Mouse (Mus musculus) hindbrain, embryonic 16.5 days (tissue): Measurements from ENCODE around the gene Lrrc4. TPM values are rescaled to one million over a fixed set of nuclear protein-coding genes. Genes with fewer than 3 reads are reported as not detected.

Source experiments
- ATAC-seq: fragments of 200-750 bp; cut with Nextera tagmentation; 2 replicates; pipeline ENCODE4 v1.8.0; 2017; ENCODE audit warnings: moderate TSS enrichment, moderate library complexity
- H3K27ac ChIP-seq: fragments of 300-500 bp; sonication (generic); 2 replicates; pipeline ENCODE4 v1.5.1; 2014; ENCODE audit warnings: low read depth, mild to moderate bottlenecking, control low read depth, low read length, moderate library complexity
- H3K27me3 ChIP-seq: fragments of 300-500 bp; sonication (generic); replicated peaks from 2 replicates; pipeline ENCODE4 v1.6.1; 2014; ENCODE audit warnings: low read length; ENCODE audit not compliant: control insufficient read depth, insufficient read depth
- H3K36me3 ChIP-seq: fragments of 300-500 bp; sonication (generic); 2 replicates; pipeline ENCODE4 v1.6.1; 2014; ENCODE audit warnings: mild to moderate bottlenecking, low read length, moderate library complexity, mixed read lengths; ENCODE audit not compliant: control insufficient read depth, insufficient read depth
- H3K4me1 ChIP-seq: fragments of 300-500 bp; sonication (generic); 2 replicates; pipeline ENCODE4 v1.6.1; 2014; ENCODE audit warnings: low read depth, low read length; ENCODE audit not compliant: control insufficient read depth, insufficient read depth
- H3K4me2 ChIP-seq: fragments of 300-500 bp; sonication (generic); 2 replicates; pipeline ENCODE4 v1.6.1; 2014; ENCODE audit warnings: mild to moderate bottlenecking, low read length, control low read depth, moderate library complexity
- H3K4me3 ChIP-seq: fragments of 300-500 bp; sonication (generic); 2 replicates; pipeline ENCODE4 v1.5.1; 2014; ENCODE audit warnings: mild to moderate bottlenecking, low read length, control low read depth, moderate library complexity
- H3K9ac ChIP-seq: fragments of 300-500 bp; sonication (generic); 2 replicates; pipeline ENCODE4 v1.6.1; 2014; ENCODE audit warnings: low read depth, mild to moderate bottlenecking, control low read depth, low read length, moderate library complexity
- H3K9me3 ChIP-seq: fragments of 300-500 bp; sonication (generic); 2 replicates; pipeline ENCODE4 v1.6.1; 2014; ENCODE audit warnings: mild to moderate bottlenecking, low read length, moderate library complexity; ENCODE audit not compliant: control insufficient read depth
- WGBS: fragments of 180-500 bp; shearing (Covaris S2); extraction: QIAGEN DNeasy Blood & Tissue Kit; methylation state at CpG from one replicate; pipeline ENCODE4 v1.1.7; 2014; 5-methylcytosine and 5-hydroxymethylcytosine counted together
- polyA plus RNA-seq: library from polyadenylated mRNA; unstranded; fragments of >200 nt; fragmentation: Nextera tagmentation; extraction: Ambion mirVana; gene quantifications from 2 replicates; pipeline ENCODE4 v1.2.1, GENCODE M21; 2015

Lrrc4 gene
- polyA plus RNA-seq, 1 experiment from 2014 or later: 7.2 TPM

DNA sequence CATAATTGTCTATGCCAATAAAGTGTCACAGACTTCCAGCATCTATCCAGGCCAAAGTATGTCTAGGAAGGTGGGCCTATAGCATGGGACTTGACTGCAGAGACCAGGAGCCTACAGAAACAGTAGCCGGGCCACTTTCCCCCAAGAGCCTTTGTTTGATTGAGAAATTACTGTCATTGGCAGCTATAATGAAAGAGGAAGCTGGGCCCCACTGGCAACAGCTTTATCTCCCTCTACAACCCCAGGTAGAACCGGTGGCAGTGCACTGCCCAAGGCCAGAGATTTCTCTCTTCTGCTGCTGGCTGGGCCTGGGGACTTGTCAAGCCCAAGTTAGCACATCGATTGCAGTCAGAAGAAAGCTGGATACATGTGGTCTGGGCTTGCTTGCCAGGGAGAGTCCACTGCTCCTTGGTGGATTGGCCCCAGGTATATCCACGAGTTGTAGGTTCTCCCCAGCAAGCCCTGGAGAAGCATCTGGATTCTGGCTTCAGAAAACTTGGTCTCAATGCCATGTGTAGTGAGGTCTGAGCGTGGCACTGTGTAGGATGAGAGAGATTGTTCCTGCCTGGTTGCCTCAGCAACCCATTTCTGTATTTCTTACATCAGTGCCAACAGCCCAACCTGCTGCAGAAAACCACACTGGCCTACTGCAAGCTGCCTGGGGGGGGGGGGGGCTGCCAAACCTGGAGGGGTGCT is 40.3 kb upstream of the Lrrc4 start:
- peaks cover 16% of the 10 kb centered on the region for H3K4me1 ChIP-seq
- no peaks in the 10 kb centered on the region for H3K36me3 ChIP-seq
- no peaks in the 10 kb centered on the region for H3K27me3 ChIP-seq
- H3K9ac ChIP-seq: no peak overlapping the region
- 69% methylated on average over 5 of the region's 5 CpGs for WGBS
- no peak overlapping the region for H3K4me3 ChIP-seq
- H3K27ac ChIP-seq: no peak overlapping the region
- no peak overlapping the region for H3K4me2 ChIP-seq
- no peaks in the 10 kb centered on the region for H3K9me3 ChIP-seq
- ATAC-seq: no peak

DNA sequence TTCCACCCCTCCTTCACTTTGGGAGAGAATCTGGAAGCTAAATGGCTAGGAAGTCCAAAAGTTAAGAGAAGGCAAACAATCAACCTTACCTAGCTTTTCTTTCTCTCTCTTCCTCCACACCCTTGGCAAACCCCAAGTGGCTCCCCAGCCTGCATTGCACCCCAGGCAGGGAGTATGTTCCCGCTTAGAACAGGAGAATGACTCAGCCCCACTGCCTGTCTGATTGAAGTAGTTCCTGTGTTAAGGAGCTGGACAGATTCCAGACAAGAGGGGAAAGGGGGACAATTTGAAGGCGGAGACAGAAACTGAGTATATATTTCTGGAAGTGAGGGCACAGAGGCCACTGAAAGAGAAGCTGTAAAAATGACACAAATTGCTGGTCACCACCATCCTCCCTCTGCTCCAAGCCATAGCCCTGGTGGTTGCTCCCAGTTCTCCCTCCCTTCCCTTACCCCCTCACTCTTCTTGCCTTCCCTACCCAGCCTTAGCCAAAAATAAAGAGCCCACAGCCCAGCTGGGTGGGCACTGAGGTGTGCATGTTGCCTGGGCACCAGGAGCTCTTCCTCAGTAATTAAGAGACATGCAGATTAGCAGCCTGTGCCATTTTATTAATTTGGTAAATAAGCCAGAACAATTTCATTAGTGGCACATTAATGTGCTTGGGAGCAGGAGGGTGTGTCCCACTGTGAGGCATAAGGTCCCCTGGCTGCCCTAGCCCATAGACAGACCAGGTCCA is 36.1 kb upstream of the Lrrc4 start:
- ATAC-seq: peak; percentile 22; the same call in 1 of the 2 replicates
- no peaks in the 10 kb centered on the region for H3K27me3 ChIP-seq
- 60% methylated on average over 2 of the region's 2 CpGs for WGBS

DNA sequence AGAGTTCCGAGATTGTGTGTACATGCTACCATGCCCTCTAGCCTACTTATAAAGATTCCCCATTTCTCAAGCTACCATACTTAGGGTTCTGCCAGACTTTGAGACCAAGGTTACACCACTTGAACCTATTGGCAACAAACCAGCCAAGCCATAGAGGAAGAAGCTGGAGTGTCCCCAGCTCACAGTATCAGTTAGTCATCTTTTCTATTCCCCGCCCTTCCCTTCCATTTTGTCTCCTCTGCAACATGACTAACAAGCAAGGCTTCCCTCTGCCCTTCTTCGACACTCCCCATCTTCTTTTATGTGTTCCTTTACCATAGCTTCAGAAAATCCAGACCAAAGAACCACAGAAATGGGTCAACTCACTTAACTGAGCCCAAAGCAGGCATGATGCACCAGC is 34.7 kb upstream of the Lrrc4 start:
- H3K27me3 ChIP-seq: no peaks in the 10 kb centered on the region
- no peaks in the 10 kb centered on the region for H3K36me3 ChIP-seq
- no peak for ATAC-seq
- 98% methylated on average over 3 of the region's 3 CpGs for WGBS
- no peak overlapping the region for H3K4me2 ChIP-seq
- H3K4me1 ChIP-seq: peaks cover 17% of the 10 kb centered on the region
- H3K9me3 ChIP-seq: no peaks in the 10 kb centered on the region
- no peak overlapping the region for H3K4me3 ChIP-seq
- no peak overlapping the region for H3K27ac ChIP-seq
- no peak overlapping the region for H3K9ac ChIP-seq

More for the DNA sequence above, 36.1 kb upstream of the Lrrc4 start:
- H3K9me3 ChIP-seq: no peaks in the 10 kb centered on the region
- no peaks in the 10 kb centered on the region for H3K36me3 ChIP-seq
- H3K4me2 ChIP-seq: no peak overlapping the region
- peaks cover 17% of the 10 kb centered on the region for H3K4me1 ChIP-seq
- no peak overlapping the region for H3K27ac ChIP-seq
- H3K9ac ChIP-seq: no peak overlapping the region; the same call in 1 of the 2 replicates
- H3K4me3 ChIP-seq: no peak overlapping the region

DNA sequence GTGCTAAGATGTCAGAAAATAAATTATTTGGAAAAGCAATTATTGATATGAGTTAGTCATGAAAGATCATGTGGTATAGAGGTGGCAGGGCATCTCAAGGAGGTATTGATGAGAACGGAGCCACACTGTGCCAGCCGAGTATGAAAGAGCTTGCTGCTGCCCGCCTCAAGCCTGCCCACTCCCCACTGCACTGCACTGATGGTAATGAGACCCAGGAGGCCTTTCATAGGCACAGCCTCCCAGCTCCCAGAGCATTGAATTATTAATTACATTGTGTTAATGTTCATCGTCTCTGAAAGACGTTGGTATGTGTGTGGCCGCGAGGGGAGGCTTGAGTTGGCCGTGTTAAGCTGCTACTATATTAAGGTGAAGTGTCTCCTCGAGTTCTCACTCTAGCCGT is 33.6 kb upstream of the Lrrc4 start:
- 27% methylated on average over 10 of the region's 10 CpGs for WGBS
- peak; percentile 74 for ATAC-seq
- peak overlapping the region; percentile 55 for H3K27ac ChIP-seq
- no peak overlapping the region for H3K4me2 ChIP-seq
- peaks cover 17% of the 10 kb centered on the region for H3K4me1 ChIP-seq
- H3K9ac ChIP-seq: peak overlapping the region; percentile 2; the same call in 1 of the 2 replicates
- H3K4me3 ChIP-seq: no peak overlapping the region
- H3K27me3 ChIP-seq: no peaks in the 10 kb centered on the region
- no peaks in the 10 kb centered on the region for H3K36me3 ChIP-seq
- no peaks in the 10 kb centered on the region for H3K9me3 ChIP-seq

DNA sequence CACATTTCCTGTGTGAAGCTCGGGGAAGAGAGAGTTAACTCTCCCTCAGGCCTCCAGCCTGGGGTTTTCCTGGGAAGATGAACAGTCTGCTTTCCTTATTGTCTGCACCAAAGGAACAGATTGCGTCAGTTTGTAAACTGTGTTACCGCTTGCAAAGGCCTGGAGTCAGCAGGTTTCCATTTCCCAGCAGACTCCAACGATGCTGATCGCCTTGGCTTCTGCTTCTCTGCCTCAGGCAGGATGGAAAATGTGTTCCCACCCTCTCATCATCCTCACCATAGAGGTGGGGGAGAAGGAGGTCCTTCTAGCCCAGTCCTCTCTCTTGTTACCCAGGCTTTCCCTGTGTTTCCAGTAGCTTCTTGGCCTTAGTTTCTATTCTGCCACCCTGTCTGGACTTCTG is 33.1 kb upstream of the Lrrc4 start:
- no peak overlapping the region for H3K4me3 ChIP-seq
- 10% methylated on average over 5 of the region's 5 CpGs for WGBS
- peak overlapping the region; percentile 2; the same call in 1 of the 2 replicates for H3K9ac ChIP-seq
- H3K9me3 ChIP-seq: no peaks in the 10 kb centered on the region
- ATAC-seq: peak; percentile 65
- H3K4me2 ChIP-seq: no peak overlapping the region
- peaks cover 17% of the 10 kb centered on the region for H3K4me1 ChIP-seq
- peak overlapping the region; percentile 55 for H3K27ac ChIP-seq
- H3K36me3 ChIP-seq: no peaks in the 10 kb centered on the region
- H3K27me3 ChIP-seq: no peaks in the 10 kb centered on the region

DNA sequence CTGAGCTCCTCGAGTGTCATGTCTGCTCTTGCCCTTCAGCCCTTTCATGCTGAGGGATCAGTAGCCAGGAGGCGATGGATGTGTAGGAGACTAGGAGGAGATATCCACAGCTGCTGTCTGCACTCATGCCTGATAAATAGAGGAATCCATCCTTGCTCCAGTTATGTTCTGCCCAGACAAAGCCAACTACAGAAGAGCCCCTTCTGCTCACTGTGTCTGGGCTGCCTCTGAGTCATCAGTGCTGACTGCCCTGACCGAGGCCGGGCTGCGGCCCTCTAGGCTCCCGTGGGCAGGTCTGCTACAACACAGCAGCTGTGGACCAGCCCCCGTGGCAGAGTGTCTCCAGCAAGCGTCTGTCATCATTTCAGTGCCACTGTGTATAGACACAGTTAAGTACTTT is 30.8 kb upstream of the Lrrc4 start:
- no peaks in the 10 kb centered on the region for H3K36me3 ChIP-seq
- H3K9ac ChIP-seq: no peak overlapping the region
- no peak for ATAC-seq
- 50% methylated on average over 8 of the region's 8 CpGs for WGBS
- no peak overlapping the region for H3K27ac ChIP-seq
- H3K4me3 ChIP-seq: no peak overlapping the region
- H3K4me1 ChIP-seq: peaks cover 11% of the 10 kb centered on the region
- no peak overlapping the region for H3K4me2 ChIP-seq
- no peaks in the 10 kb centered on the region for H3K27me3 ChIP-seq
- no peaks in the 10 kb centered on the region for H3K9me3 ChIP-seq

DNA sequence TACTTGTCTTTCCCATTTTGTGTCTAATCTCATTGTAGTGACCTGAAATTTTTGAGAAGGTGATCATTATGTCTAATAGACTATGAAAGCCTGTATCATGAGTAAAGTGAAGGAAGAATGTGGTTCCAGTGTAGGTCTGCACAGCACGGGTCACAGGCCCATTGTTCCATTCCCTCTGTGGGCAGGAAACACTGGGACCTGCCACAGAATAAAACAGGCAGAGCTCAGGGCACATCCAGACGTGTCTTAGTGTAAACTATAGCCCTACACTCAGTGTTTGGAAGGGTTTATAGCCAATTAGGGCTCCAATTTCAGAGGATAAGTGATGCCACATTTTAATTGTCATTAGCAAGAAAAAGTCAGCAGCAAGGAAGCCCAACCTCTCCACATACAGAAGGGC is 29.4 kb upstream of the Lrrc4 start:
- no peak overlapping the region for H3K9ac ChIP-seq
- no peaks in the 10 kb centered on the region for H3K9me3 ChIP-seq
- ATAC-seq: no peak
- H3K36me3 ChIP-seq: no peaks in the 10 kb centered on the region
- H3K4me3 ChIP-seq: no peak overlapping the region
- H3K4me2 ChIP-seq: no peak overlapping the region
- WGBS: 39% methylated on average over 2 of the region's 2 CpGs
- H3K27ac ChIP-seq: no peak overlapping the region
- H3K27me3 ChIP-seq: no peaks in the 10 kb centered on the region
- peaks cover 11% of the 10 kb centered on the region for H3K4me1 ChIP-seq

DNA sequence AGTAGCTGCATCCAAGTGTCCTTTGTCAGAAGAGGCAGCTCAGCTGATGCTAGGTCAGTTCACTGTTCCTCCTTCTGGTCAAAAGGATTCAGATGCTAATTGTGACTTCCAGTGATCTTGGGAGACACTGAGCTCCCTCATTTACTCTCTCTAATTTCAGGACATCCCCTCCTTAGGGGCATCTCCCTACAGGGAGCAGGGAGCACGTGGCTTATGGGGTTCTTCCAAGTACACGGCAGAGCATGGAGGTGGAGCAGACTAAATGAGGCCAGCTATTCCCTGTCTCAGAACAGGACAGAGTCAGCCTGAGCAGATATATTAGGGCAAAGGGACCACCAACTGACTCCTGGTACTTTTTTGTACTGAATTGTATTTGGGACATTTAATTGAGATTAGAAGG is 28.9 kb upstream of the Lrrc4 start:
- Histone ChIP-seq H3K9me3 (no peaks in the 10 kb centered on the region), H3K9ac (no peak overlapping the region), H3K36me3 (no peaks in the 10 kb centered on the region), H3K27ac (no peak overlapping the region), H3K4me1 (peaks cover 13% of the 10 kb centered on the region), H3K4me3 (no peak overlapping the region), H3K27me3 (no peaks in the 10 kb centered on the region), H3K4me2 (no peak overlapping the region)
- no peak for ATAC-seq
- WGBS: 20% methylated on average over 2 of the region's 2 CpGs

DNA sequence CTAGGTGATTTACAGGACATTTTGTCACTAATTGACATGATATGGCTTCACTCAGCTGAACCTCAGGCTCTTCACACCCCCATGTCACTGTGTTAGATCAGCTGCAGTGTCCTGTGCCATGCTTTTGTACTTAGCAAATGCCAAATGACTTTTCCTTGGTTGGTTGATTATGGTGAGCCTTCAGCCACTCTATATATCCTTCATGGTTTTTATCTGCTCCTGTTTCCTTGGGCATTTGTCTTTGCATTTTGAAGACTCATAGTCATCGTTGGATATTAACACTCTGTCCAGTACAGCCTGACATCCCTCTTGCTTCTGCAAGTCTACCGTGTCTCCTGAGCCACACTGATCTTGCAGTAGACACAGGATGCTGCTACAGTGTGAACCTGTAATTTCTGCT is 27.5 kb upstream of the Lrrc4 start:
- H3K9me3 ChIP-seq: no peaks in the 10 kb centered on the region
- 90% methylated on average over 2 of the region's 2 CpGs for WGBS
- no peaks in the 10 kb centered on the region for H3K36me3 ChIP-seq
- no peak overlapping the region for H3K9ac ChIP-seq
- no peak for ATAC-seq
- no peaks in the 10 kb centered on the region for H3K27me3 ChIP-seq
- H3K4me3 ChIP-seq: no peak overlapping the region
- no peak overlapping the region for H3K4me2 ChIP-seq
- H3K27ac ChIP-seq: no peak overlapping the region
- H3K4me1 ChIP-seq: peaks cover 16% of the 10 kb centered on the region
